ENCODE assay signal across 9 mouse cellular contexts in the genomic region with DNA sequence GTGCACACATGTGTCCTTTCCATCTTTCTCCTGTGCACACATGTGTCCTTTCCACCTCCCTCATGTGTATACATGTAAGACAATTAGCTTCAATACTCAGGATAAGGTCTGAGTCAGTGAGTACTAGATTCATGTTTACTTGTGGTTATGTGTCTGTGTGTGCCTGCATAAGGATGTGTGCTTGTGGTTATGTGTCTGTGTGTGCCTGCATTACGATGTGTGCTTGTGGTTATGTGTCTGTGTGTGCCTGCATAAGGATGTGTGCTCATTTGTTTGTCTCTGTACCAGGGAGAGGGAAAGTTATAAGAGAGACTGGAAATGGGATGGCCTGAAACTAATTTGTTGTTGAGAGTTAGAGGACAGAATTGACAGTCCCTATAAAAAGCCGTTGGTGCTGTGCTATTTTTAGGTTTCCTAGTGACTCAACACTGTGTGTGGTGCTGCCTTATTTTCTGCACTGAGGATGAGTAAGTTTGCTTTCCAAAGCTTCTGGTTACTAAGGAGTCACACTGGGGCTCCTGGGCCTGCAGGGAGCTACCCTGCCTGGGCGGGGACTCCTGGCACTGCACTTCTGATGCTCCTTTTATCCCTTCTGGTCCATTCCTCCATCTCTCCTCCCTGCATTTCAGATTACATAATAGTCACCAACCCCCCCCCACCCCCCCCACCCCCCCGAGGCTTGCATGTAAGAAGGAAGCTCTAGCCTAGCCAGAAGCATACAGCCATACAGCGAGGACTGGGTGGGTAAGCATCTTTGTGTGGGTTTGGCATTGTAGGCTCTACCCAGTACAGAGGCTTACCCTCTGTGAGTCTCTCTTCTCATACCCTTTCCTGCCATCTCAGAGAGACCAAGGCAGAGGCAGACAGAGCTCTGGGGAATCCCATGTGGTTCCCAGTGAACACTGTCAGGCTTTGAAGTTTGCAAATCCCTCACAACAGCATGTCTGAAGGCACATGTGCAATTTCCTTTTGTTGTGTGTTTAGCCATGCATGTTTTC.
DNase-seq lines count a peak whose midpoint lies in the region; ATAC-seq lines count a peak whose summit lies in the region.
"Had no signal": no experiment of that assay in that cellular context is flagged by ENCODE, and none has a peak within 500 bp of the region (broad histone marks: within the 10 kb centered on the region; RNA-seq: fewer than 3 reads in every experiment).

No protein-coding gene starts in this region.

- ATAC-seq in granulocyte monocyte progenitor cell, adult 5-6 weeks (replicated peaks; ENCODE audit: poor library complexity, severe bottlenecking) = peak; percentile 73
- peak; percentile 75 for ATAC-seq in megakaryocyte progenitor cell, adult 5-6 weeks (replicated peaks; ENCODE audit: poor library complexity)

- peak; percentile 4 to 36 for DNase-seq in gastrocnemius, adult 8-10 months (ENCODE audit: low spot score in 2 of 2)
- no peak for DNase-seq in gastrocnemius, postnatal 4 days (ENCODE audit: low spot score in 2 of 2)
- DNase-seq in adipocyte (ENCODE audit: low spot score) = peak; percentile 20
- no peak for DNase-seq in spleen, adult 12 weeks (ENCODE audit: low spot score)
- DNase-seq in adrenal gland, postnatal 4 days (ENCODE audit: low spot score in 2 of 2) = no peak
- DNase-seq in thymus, postnatal 4 days = no peak
- DNase-seq: lung, embryonic 14.5 days had no signal

Comparison
In these comparisons a context has a peak if more than half of its experiments do, and no peak if none do; other contexts are left out.
1. DNase-seq: peak in gastrocnemius, adult 8-10 months (2 of 2) and adipocyte (single experiment); none in gastrocnemius, postnatal 4 days (0 of 2), spleen, adult 12 weeks (single experiment), adrenal gland, postnatal 4 days (0 of 2) and thymus, postnatal 4 days (single experiment).